Mouse (Mus musculus): ENCODE measurements around the gene Cyp4f16.

GRCm38 (mm10) chr17:32494601-32495000, 41.8 kb upstream of the Cyp4f16 start:
- TF ChIP-seq POLR2A (IDR thresholded peaks at IDR 0.05; ENCODE audit: insufficient read depth, low read depth, low read length) (no peak), CTCF (IDR thresholded peaks at IDR 0.05; ENCODE audit: insufficient read depth, low read depth, low read length) (no peak)

Data from olfactory bulb, adult 2 months (tissue).